Mouse (Mus musculus): ENCODE results near the gene Shank1. TPM values are rescaled to one million over a fixed set of nuclear protein-coding genes. Genes with fewer than 3 reads are reported as not detected.

Gene Shank1
- polyA plus RNA-seq, 1 experiment from 2014 or later = 2.5 TPM

DNA sequence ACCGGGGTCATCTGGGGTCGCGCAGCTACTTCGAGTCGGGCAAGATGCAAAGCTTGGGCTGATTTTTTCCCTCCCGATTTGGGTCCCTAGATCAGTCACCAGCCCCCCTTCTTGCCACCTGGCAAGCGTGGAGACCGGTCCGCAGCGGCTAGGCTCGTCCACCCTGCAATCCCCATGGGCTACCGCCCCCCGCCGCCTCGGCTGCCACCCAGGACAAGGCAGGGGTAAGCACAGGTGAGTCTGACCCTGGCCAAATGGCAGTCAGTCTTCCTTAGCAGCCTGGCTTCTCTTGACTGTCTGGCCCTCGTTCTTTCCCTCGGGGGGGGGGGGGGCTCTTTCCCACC lies 74.6 kb downstream of the Shank1 start:
- Histone ChIP-seq H3K27ac (no peak overlapping the region), H3K4me1 (peaks cover 9% of the 10 kb centered on the region; the same call in 1 of the 2 replicates), H3K9me3 (replicated peaks) (no peaks in the 10 kb centered on the region), H3K4me3 (replicated peaks) (peak overlapping the region; percentile 55), H3K9ac (peak overlapping the region; percentile 25; the same call in 1 of the 2 replicates), H3K4me2 (peak overlapping the region; percentile 93), H3K36me3 (no peaks in the 10 kb centered on the region), H3K27me3 (peaks cover 53% of the 10 kb centered on the region)
- ATAC-seq (replicated peaks; ENCODE audit: low FRiP score) = peak; percentile 69
- 0% methylated on average over 17 of the region's 17 CpGs for WGBS

DNA sequence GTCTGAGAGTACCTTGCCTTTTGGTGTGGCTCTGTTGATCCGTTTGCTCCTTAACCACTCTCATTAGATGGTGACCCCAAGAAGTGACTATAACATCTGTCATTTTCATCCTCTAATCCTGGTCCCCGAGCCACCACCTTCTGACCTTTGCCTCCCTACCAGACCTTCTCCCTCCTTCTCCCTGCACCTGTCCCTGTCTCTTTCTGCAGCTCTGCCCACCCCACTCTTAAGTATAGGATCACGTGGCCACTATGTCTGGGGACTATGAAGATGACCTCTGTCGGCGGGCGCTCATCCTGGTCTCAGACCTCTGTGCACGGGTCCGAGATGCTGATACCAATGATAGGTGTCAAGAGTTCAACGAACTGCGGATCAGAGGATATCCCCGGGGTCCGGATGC lies 75.7 kb downstream of the Shank1 start, which contains the start of gene 1700008O03Rik:
1700008O03Rik (minus strand) TSS at position 101 of the 400 bp plus-strand sequence.
- peaks cover 53% of the 10 kb centered on the region for H3K27me3 ChIP-seq
- H3K9me3 ChIP-seq (replicated peaks) = no peaks in the 10 kb centered on the region
- H3K4me3 ChIP-seq (replicated peaks) = peak within 1 kb of the TSS; percentile 55
- H3K9ac ChIP-seq = peak within 1 kb of the TSS; percentile 25; the same call in 1 of the 2 replicates
- no peak within 1 kb of the TSS for H3K27ac ChIP-seq
- ATAC-seq (replicated peaks; ENCODE audit: low FRiP score) = no peak
- peak within 1 kb of the TSS; percentile 93 for H3K4me2 ChIP-seq
- no peaks in the 10 kb centered on the region for H3K36me3 ChIP-seq
- WGBS = 76% methylated on average over 12 of the region's 12 CpGs
- peaks cover 9% of the 10 kb centered on the region; the same call in 1 of the 2 replicates for H3K4me1 ChIP-seq

DNA sequence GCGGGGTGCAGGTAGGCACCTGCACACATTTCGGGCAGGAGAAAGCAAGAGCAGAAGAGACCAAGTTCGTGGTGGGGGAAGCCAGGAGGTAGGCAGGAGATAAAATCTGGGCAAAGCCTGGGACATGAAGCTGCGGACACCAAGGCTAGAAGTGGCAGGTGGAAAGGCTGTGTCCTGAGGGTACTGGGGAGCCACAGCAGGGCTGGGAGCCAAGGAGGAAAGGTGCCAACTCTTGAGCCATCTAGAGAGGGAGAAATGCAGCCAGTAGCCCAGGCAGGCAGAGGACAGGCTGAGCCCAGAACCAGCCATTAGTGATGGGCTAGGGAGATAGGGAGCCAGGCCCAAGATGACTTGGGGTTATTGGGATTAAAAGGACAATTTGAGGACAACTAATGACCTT lies 81.8 kb downstream of the Shank1 start:
- Histone ChIP-seq H3K27ac (no peak overlapping the region), H3K4me2 (no peak overlapping the region), H3K36me3 (no peaks in the 10 kb centered on the region), H3K9me3 (replicated peaks) (no peaks in the 10 kb centered on the region), H3K4me1 (no peaks in the 10 kb centered on the region), H3K27me3 (peaks cover 14% of the 10 kb centered on the region), H3K4me3 (replicated peaks) (no peak overlapping the region), H3K9ac (no peak overlapping the region)
- ATAC-seq (replicated peaks; ENCODE audit: low FRiP score) = no peak
- WGBS = 81% methylated on average over 4 of the region's 4 CpGs

- 82% methylated on average over 14 of the region's 14 CpGs for WGBS
- H3K27me3 ChIP-seq = peaks cover 9% of the 10 kb centered on the region
- H3K36me3 ChIP-seq = no peaks in the 10 kb centered on the region
- no peak overlapping the region for H3K4me2 ChIP-seq
- H3K27ac ChIP-seq = no peak overlapping the region
- H3K9ac ChIP-seq = no peak overlapping the region
- no peaks in the 10 kb centered on the region for H3K9me3 ChIP-seq (replicated peaks)
- no peak for ATAC-seq (replicated peaks; ENCODE audit: low FRiP score)
- H3K4me1 ChIP-seq = no peaks in the 10 kb centered on the region
- no peak overlapping the region for H3K4me3 ChIP-seq (replicated peaks)
Observed at GRCm38 (mm10) chr7:44392341-44392740, 82.3 kb downstream of the Shank1 start.

GRCm38 (mm10) chr7:44393284-44393683 lies 83.2 kb downstream of the Shank1 start:
- no peaks in the 10 kb centered on the region for H3K27me3 ChIP-seq
- no peak overlapping the region for H3K27ac ChIP-seq
- no peaks in the 10 kb centered on the region for H3K4me1 ChIP-seq
- H3K9me3 ChIP-seq (replicated peaks) = no peaks in the 10 kb centered on the region
- WGBS = 89% methylated on average over 17 of the region's 17 CpGs
- no peaks in the 10 kb centered on the region for H3K36me3 ChIP-seq
- no peak overlapping the region for H3K4me2 ChIP-seq
- no peak overlapping the region for H3K9ac ChIP-seq
- no peak for ATAC-seq (replicated peaks; ENCODE audit: low FRiP score)
- H3K4me3 ChIP-seq (replicated peaks) = no peak overlapping the region

- peak; percentile 79 for ATAC-seq (replicated peaks; ENCODE audit: low FRiP score)
- Histone ChIP-seq H3K9me3 (replicated peaks) (no peaks in the 10 kb centered on the region), H3K27ac (no peak overlapping the region), H3K4me3 (replicated peaks) (no peak overlapping the region), H3K4me1 (no peaks in the 10 kb centered on the region), H3K9ac (no peak overlapping the region), H3K36me3 (no peaks in the 10 kb centered on the region), H3K4me2 (no peak overlapping the region), H3K27me3 (peaks cover 14% of the 10 kb centered on the region)
- WGBS = 10% methylated on average over 3 of the region's 3 CpGs
Observed at GRCm38 (mm10) chr7:44398570-44398969, 88.5 kb downstream of the Shank1 start.

DNA sequence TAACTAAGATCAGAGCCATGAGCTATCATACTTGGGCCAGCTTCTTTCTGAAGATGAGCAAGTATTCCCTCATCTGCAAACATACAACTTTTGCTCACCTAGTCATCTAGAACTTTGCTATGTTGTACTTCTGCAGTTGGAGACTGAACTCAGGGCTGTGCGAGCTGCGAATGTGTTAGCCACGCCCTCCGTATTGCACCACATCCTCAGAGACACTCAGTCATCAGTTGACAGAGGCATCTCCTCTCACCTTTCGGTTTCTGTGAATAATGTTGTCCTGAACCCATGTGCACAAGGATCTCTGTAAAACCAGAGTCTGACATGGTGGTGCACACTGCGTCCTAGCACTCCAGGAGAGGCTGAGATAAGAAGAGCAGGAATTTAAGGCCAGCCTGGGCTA lies 91.6 kb downstream of the Shank1 start:
- Histone ChIP-seq H3K4me2 (no peak overlapping the region), H3K27ac (no peak overlapping the region), H3K27me3 (peaks cover 21% of the 10 kb centered on the region), H3K36me3 (no peaks in the 10 kb centered on the region), H3K9me3 (replicated peaks) (no peaks in the 10 kb centered on the region), H3K9ac (no peak overlapping the region), H3K4me1 (peaks cover 3% of the 10 kb centered on the region; the same call in 1 of the 2 replicates), H3K4me3 (replicated peaks) (no peak overlapping the region)
- ATAC-seq (replicated peaks; ENCODE audit: low FRiP score) = no peak
- WGBS = 81% methylated on average over 6 of the region's 6 CpGs

DNA sequence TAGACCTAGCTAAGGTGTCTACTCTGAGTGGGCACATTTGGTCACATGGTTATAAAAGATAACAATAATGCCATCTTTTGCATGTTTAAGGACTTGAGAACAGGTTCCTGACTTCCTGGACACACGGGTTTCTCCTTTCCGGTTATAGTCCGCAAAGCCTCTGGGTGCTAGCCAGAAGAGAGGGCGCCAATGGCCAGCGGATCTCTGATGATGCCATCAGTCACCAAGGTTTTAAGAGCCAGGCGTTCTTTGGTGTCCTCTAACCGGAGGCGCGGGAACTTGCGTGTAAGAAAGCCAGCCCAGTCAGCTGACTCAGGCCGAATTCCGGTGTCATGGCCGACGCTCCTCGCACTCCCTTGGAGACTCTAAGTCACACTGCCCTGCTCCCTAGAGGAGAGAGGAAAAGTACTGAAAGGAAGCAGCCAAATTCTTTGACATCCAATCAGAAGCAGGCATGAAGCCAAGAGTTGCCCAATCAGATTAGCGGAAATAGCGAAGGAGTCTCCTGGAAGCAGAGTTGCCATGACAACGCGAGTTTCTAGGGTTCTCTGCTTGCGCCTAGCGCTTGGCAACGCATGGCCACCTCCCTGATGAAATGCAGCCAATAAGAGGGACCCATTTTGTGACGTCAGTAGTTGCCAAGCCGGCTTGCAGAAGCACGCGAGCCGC lies 95.4 kb downstream of the Shank1 start:
- no peaks in the 10 kb centered on the region for H3K9me3 ChIP-seq (replicated peaks)
- 2% methylated on average over 27 of the region's 27 CpGs for WGBS
- peak overlapping the region; percentile 74 for H3K27ac ChIP-seq
- H3K36me3 ChIP-seq = no peaks in the 10 kb centered on the region
- H3K4me2 ChIP-seq = peak overlapping the region; percentile 64
- H3K27me3 ChIP-seq = peaks cover 20% of the 10 kb centered on the region
- ATAC-seq (replicated peaks; ENCODE audit: low FRiP score) = peak; percentile 96
- H3K9ac ChIP-seq = no peak overlapping the region
- peak overlapping the region; percentile 42 for H3K4me3 ChIP-seq (replicated peaks)
- H3K4me1 ChIP-seq = peaks cover 3% of the 10 kb centered on the region; the same call in 1 of the 2 replicates

GRCm38 (mm10) chr7:44406015-44406355 lies 95.9 kb downstream of the Shank1 start:
- H3K4me2 ChIP-seq = peak overlapping the region; percentile 64
- H3K9me3 ChIP-seq (replicated peaks) = no peaks in the 10 kb centered on the region
- 1% methylated on average over 5 of the region's 5 CpGs for WGBS
- no peak; the same call in 1 of the 2 replicates for ATAC-seq (replicated peaks; ENCODE audit: low FRiP score)
- H3K4me1 ChIP-seq = peaks cover 3% of the 10 kb centered on the region; the same call in 1 of the 2 replicates
- H3K9ac ChIP-seq = no peak overlapping the region
- H3K4me3 ChIP-seq (replicated peaks) = no peak overlapping the region
- H3K36me3 ChIP-seq = no peaks in the 10 kb centered on the region
- H3K27ac ChIP-seq = no peak overlapping the region
- H3K27me3 ChIP-seq = peaks cover 20% of the 10 kb centered on the region

Other genes with a start within 250 kb of the Shank1 start
- gene Klk1b21, start 207.9 kb upstream of the Shank1 start, polyA plus RNA-seq (2015; fragmentation: Nextera tagmentation; extraction: Ambion mirVana) = not detected in 2 replicates
- not detected in 2 replicates for gene Klk1b22, start 197.6 kb upstream of the Shank1 start, polyA plus RNA-seq (2015; fragmentation: Nextera tagmentation; extraction: Ambion mirVana)
- gene Klk1b16, start 173.5 kb upstream of the Shank1 start, polyA plus RNA-seq (2015; fragmentation: Nextera tagmentation; extraction: Ambion mirVana) = not detected in 2 replicates
- gene Klk1b24, start 122.0 kb upstream of the Shank1 start, polyA plus RNA-seq (2015; fragmentation: Nextera tagmentation; extraction: Ambion mirVana) = not detected in 2 replicates
- not detected in 2 replicates for gene Klk1b3, start 112.1 kb upstream of the Shank1 start, polyA plus RNA-seq (2015; fragmentation: Nextera tagmentation; extraction: Ambion mirVana)
- not detected in 2 replicates for gene Klk1b4, start 102.8 kb upstream of the Shank1 start, polyA plus RNA-seq (2015; fragmentation: Nextera tagmentation; extraction: Ambion mirVana)
- not detected in 2 replicates for gene Klk1b5, start 94.3 kb upstream of the Shank1 start, polyA plus RNA-seq (2015; fragmentation: Nextera tagmentation; extraction: Ambion mirVana)
- gene Klk1, start 84.9 kb upstream of the Shank1 start, polyA plus RNA-seq (2015; fragmentation: Nextera tagmentation; extraction: Ambion mirVana) = 4.1 and 6.6 TPM in 2 replicates
- gene Gm36864, start 74.1 kb upstream of the Shank1 start, polyA plus RNA-seq (2015; fragmentation: Nextera tagmentation; extraction: Ambion mirVana) = not detected in 2 replicates
- gene 1700028J19Rik, start 63.6 kb upstream of the Shank1 start, polyA plus RNA-seq (2015; fragmentation: Nextera tagmentation; extraction: Ambion mirVana) = 1.1 and 1.7 TPM in 2 replicates
- gene 2410002F23Rik, start 63.5 kb upstream of the Shank1 start, polyA plus RNA-seq (2015; fragmentation: Nextera tagmentation; extraction: Ambion mirVana) = 159 and 163 TPM in 2 replicates
- gene Acp4, start 52.9 kb upstream of the Shank1 start, polyA plus RNA-seq (2015; fragmentation: Nextera tagmentation; extraction: Ambion mirVana) = 0.13 and 0.21 TPM in 2 replicates
- gene Gm15517, start 48.8 kb upstream of the Shank1 start, polyA plus RNA-seq (2015; fragmentation: Nextera tagmentation; extraction: Ambion mirVana) = not detected in 2 replicates
- gene Clec11a, start 3.4 kb upstream of the Shank1 start, polyA plus RNA-seq (2015; fragmentation: Nextera tagmentation; extraction: Ambion mirVana) = 6.0 and 7.0 TPM in 2 replicates
- 2.4 and 2.5 TPM in 2 replicates for gene Syt3, start 73.8 kb downstream of the Shank1 start, polyA plus RNA-seq (2015; fragmentation: Nextera tagmentation; extraction: Ambion mirVana)
- gene 1700008O03Rik, start 75.6 kb downstream of the Shank1 start, polyA plus RNA-seq (2015; fragmentation: Nextera tagmentation; extraction: Ambion mirVana) = 1.1 TPM in 2 replicates
- 0.36 and 0.44 TPM in 2 replicates for gene Lrrc4b, start 118.8 kb downstream of the Shank1 start, polyA plus RNA-seq (2015; fragmentation: Nextera tagmentation; extraction: Ambion mirVana)
- 3.2 and 3.9 TPM in 2 replicates for gene Aspdh, start 155.1 kb downstream of the Shank1 start, polyA plus RNA-seq (2015; fragmentation: Nextera tagmentation; extraction: Ambion mirVana)
- gene Josd2, start 157.7 kb downstream of the Shank1 start, polyA plus RNA-seq (2015; fragmentation: Nextera tagmentation; extraction: Ambion mirVana) = 72.5 and 78.9 TPM in 2 replicates
- 113 and 120 TPM in 2 replicates for gene Emc10, start 186.3 kb downstream of the Shank1 start, polyA plus RNA-seq (2015; fragmentation: Nextera tagmentation; extraction: Ambion mirVana)
- 14.3 and 16.5 TPM in 2 replicates for gene Fam71e1, start 186.3 kb downstream of the Shank1 start, polyA plus RNA-seq (2015; fragmentation: Nextera tagmentation; extraction: Ambion mirVana)
- gene Mybpc2, start 214.4 kb downstream of the Shank1 start, polyA plus RNA-seq (2015; fragmentation: Nextera tagmentation; extraction: Ambion mirVana) = 0.16 and 0.27 TPM in 2 replicates
- 0.16 TPM in 1 of 2 replicates, not detected in the other for gene Spib, start 221.8 kb downstream of the Shank1 start, polyA plus RNA-seq (2015; fragmentation: Nextera tagmentation; extraction: Ambion mirVana)
- gene Pold1, start 238.6 kb downstream of the Shank1 start, polyA plus RNA-seq (2015; fragmentation: Nextera tagmentation; extraction: Ambion mirVana) = 95.4 and 101 TPM in 2 replicates
- gene Nr1h2, start 243.7 kb downstream of the Shank1 start, polyA plus RNA-seq (2015; fragmentation: Nextera tagmentation; extraction: Ambion mirVana) = 74.6 and 76.8 TPM in 2 replicates

Data from kidney, embryonic 15.5 days (tissue).